ENCODE assay signal across 28 mouse cellular contexts in genomic region chr6:136955240-136955639, GRCm38 (mm10). TPM values are rescaled to one million over a fixed set of nuclear protein-coding genes. Genes with fewer than 3 reads are reported as not detected.
DNase-seq lines count a peak whose midpoint lies in the region; ATAC-seq and TF ChIP-seq lines count a peak whose summit lies in the region.
"Had no signal": no experiment of that assay in that cellular context is flagged by ENCODE, and none has a peak within 500 bp of the region (broad histone marks: within the 10 kb centered on the region; RNA-seq: fewer than 3 reads in every experiment).

No protein-coding gene starts in this region.

- WGBS in heart, embryonic 10.5 days, result 79% methylated on average over 3 of the region's 3 CpGs

- peak; percentile 28 to 38; a peak in 1 of 4 replicates for TF ChIP-seq EP300 in MEL (IDR thresholded peaks at IDR 0.05; ENCODE audit: low read depth in 1 of 2, low read length in 2 of 2)

- no peaks in the 10 kb centered on the region for H3K79me2 ChIP-seq in MEL (ENCODE audit: control insufficient read depth, insufficient read depth, low read length, poor library complexity)

- DNase-seq in heart, adult 11 months, result peak; percentile 12
- DNase-seq in heart, embryonic 10.5 days (ENCODE audit: low spot score), result no peak
- DNase-seq in MEL (ENCODE audit: low read depth, low spot score), result no peak
- no peak for DNase-seq in cerebellum, postnatal 14 days
- DNase-seq in cerebellum, adult 9-11 months, result no peak
- DNase-seq: adrenal gland, adult 2 months; adrenal gland, postnatal 10 days; adrenal gland, postnatal 25 days; B cell, adult 2 months; cerebellum, adult 11 months; cerebellum, adult 18-20 months; cerebellum, adult 8-10 months; cerebellum, postnatal 10 days; cerebellum, postnatal 36 days; embryo, embryonic 11 days; forebrain, postnatal 0 days had no signal

- peaks cover 8% of the 10 kb centered on the region; the same call in 1 of the 2 replicates for H3K4me1 ChIP-seq in heart, embryonic 10.5 days
- H3K4me1 ChIP-seq in MEL (ENCODE audit: control insufficient read depth in 1 of 2, insufficient read depth in 2 of 2, low read length in 2 of 2), result peaks cover 2 to 12% of the 10 kb centered on the region in 2 experiments; a peak in 3 of 4 replicates
- H3K4me1 ChIP-seq: embryonic facial prominence, embryonic 13.5 days; embryonic facial prominence, embryonic 15.5 days; forebrain, embryonic 13.5 days; forebrain, embryonic 15.5 days had no signal

- H3K27ac ChIP-seq in heart, embryonic 10.5 days, result no peak overlapping the region
- H3K27ac ChIP-seq in MEL (ENCODE audit: control insufficient read depth, low read depth, low read length), result no peak overlapping the region
- H3K27ac ChIP-seq: embryonic facial prominence, embryonic 13.5 days; embryonic facial prominence, embryonic 15.5 days; forebrain, embryonic 13.5 days; forebrain, embryonic 15.5 days had no signal

- H3K4me3 ChIP-seq in heart, embryonic 10.5 days, result no peak overlapping the region
- no peak overlapping the region for H3K4me3 ChIP-seq in MEL (ENCODE audit: control insufficient read depth in 1 of 2, insufficient read depth in 1 of 2, low read depth in 2 of 2, low read length in 2 of 2)
- H3K4me3 ChIP-seq: embryonic facial prominence, embryonic 13.5 days; embryonic facial prominence, embryonic 15.5 days; forebrain, embryonic 13.5 days; forebrain, embryonic 15.5 days had no signal

- H3K9ac ChIP-seq in MEL (ENCODE audit: control insufficient read depth, low read depth, low read length, poor library complexity, severe bottlenecking), result no peak overlapping the region
- H3K9ac ChIP-seq: embryonic facial prominence, embryonic 13.5 days; embryonic facial prominence, embryonic 15.5 days; forebrain, embryonic 13.5 days; forebrain, embryonic 15.5 days; forebrain, postnatal 0 days had no signal

- no peak for TF ChIP-seq POLR2A in MEL (IDR thresholded peaks at IDR 0.05; ENCODE audit: control insufficient read depth in 1 of 2, insufficient read depth in 1 of 2, low read depth in 1 of 2, low read length in 2 of 2, poor library complexity in 1 of 2)

- no peaks in the 10 kb centered on the region for H3K36me3 ChIP-seq in heart, embryonic 10.5 days
- H3K36me3 ChIP-seq in MEL (ENCODE audit: control insufficient read depth in 1 of 2, insufficient read depth in 2 of 2, low read length in 2 of 2), result peaks cover 0 to 10% of the 10 kb centered on the region in 2 experiments; a peak in 2 of 4 replicates
- H3K36me3 ChIP-seq: embryonic facial prominence, embryonic 13.5 days; embryonic facial prominence, embryonic 15.5 days; forebrain, embryonic 15.5 days; G1E had no signal

- H3K9me3 ChIP-seq in heart, embryonic 10.5 days, result no peaks in the 10 kb centered on the region
- no peaks in the 10 kb centered on the region for H3K9me3 ChIP-seq in MEL (replicated peaks; ENCODE audit: insufficient read depth, low read length)
- H3K9me3 ChIP-seq: embryonic facial prominence, embryonic 13.5 days; embryonic facial prominence, embryonic 15.5 days; forebrain, embryonic 13.5 days; forebrain, embryonic 15.5 days; G1E had no signal

- no peak for TF ChIP-seq RAD21 in MEL (IDR thresholded peaks at IDR 0.05; ENCODE audit: low read depth, low read length)

- no peak for TF ChIP-seq CTCF in MEL (IDR thresholded peaks at IDR 0.05 in 2 of 3, conservative IDR thresholded peaks at IDR 0.05 in 1 of 3; ENCODE audit: control insufficient read depth in 1 of 3, insufficient read depth in 1 of 3, low read depth in 2 of 3, low read length in 3 of 3, poor library complexity in 1 of 3, severe bottlenecking in 1 of 3)

- ATAC-seq in megakaryocyte, adult 5-6 weeks (ENCODE audit: poor library complexity, severe bottlenecking), result peak; percentile 67
- ATAC-seq: CD4-positive, CD25-positive, alpha-beta regulatory T cell, adult 4 months; forebrain, embryonic 13.5 days; forebrain, embryonic 15.5 days; forebrain, postnatal 0 days had no signal

- H3K27me3 ChIP-seq in heart, embryonic 10.5 days (ENCODE audit: insufficient read depth, poor library complexity, severe bottlenecking), result no peaks in the 10 kb centered on the region
- H3K27me3 ChIP-seq in MEL (ENCODE audit: control insufficient read depth in 1 of 2, insufficient read depth in 2 of 2, low read length in 2 of 2), result peaks cover 2% of the 10 kb centered on the region in 2 experiments; a peak in 2 of 4 replicates
- H3K27me3 ChIP-seq: CH12.LX; embryonic facial prominence, embryonic 13.5 days; embryonic facial prominence, embryonic 15.5 days; forebrain, embryonic 13.5 days; forebrain, embryonic 15.5 days had no signal

TF ChIP-seq in MEL, 35 proteins besides CTCF, POLR2A, EP300 and RAD21:
- no peak for TF ChIP-seq MAFK (IDR thresholded peaks at IDR 0.05; ENCODE audit: borderline replicate concordance, low read depth, low read length)
- TF ChIP-seq GATA1 (IDR thresholded peaks at IDR 0.05; ENCODE audit: low read depth, low read length), result peak; percentile 52

RNA-seq across cellular contexts. Expression of gene Arhgdib, which starts 13.5 kb away (rescaled TPM):
- 105 and 111 TPM in 2 replicates for polyA plus RNA-seq in heart, embryonic 10.5 days (2016; fragmentation: Nextera tagmentation; extraction: Ambion mirVana)
- total RNA-seq in MEL (2012; rRNA removed), result 102 and 144 TPM in 2 replicates
- polyA plus RNA-seq in MEL (2012; ENCODE audit: insufficient read depth in 1 of 2, insufficient read length in 2 of 2, low read depth in 1 of 2, low replicate concordance in 2 of 2, missing spikeins in 1 of 2), result 100 to 1,000 TPM; 346 to 408 TPM
- 3,528 and 3,668 TPM in 2 replicates for total RNA-seq in megakaryocyte, adult 5-6 weeks (2015)
- total RNA-seq in megakaryocyte, adult 5-6 weeks (2017), result 1,567 and 1,601 TPM in 2 replicates

RNA-seq across cellular contexts. Expression of gene Pde6h, which starts 31.6 kb away (rescaled TPM):
- not detected in 2 replicates for polyA plus RNA-seq in heart, embryonic 10.5 days (2016; fragmentation: Nextera tagmentation; extraction: Ambion mirVana)
- total RNA-seq in MEL (2012; rRNA removed), result not detected in 2 replicates
- under 1 TPM in 1 of 2 experiments, not detected in 1; 0.08 TPM for polyA plus RNA-seq in MEL (2012; ENCODE audit: insufficient read depth in 1 of 2, insufficient read length in 2 of 2, low read depth in 1 of 2, low replicate concordance in 2 of 2, missing spikeins in 1 of 2)
- total RNA-seq in megakaryocyte, adult 5-6 weeks (2015), result 0.02 and 0.04 TPM in 2 replicates
- 0.11 and 0.16 TPM in 2 replicates for total RNA-seq in megakaryocyte, adult 5-6 weeks (2017)
- total RNA-seq: adrenal gland, postnatal 4 days; common myeloid progenitor, adult 5-6 weeks had no signal
- polyA plus RNA-seq: adrenal gland, adult 2 months; embryonic facial prominence, embryonic 11.5 days; embryonic facial prominence, embryonic 13.5 days; embryonic facial prominence, embryonic 15.5 days; forebrain, embryonic 11.5 days; forebrain, embryonic 13.5 days; forebrain, embryonic 15.5 days; G1E had no signal

RNA-seq across cellular contexts. Expression of gene Erp27, which starts 33.3 kb away (rescaled TPM):
- polyA plus RNA-seq in heart, embryonic 10.5 days (2016; fragmentation: Nextera tagmentation; extraction: Ambion mirVana), result 0.55 and 0.73 TPM in 2 replicates
- not detected in 2 replicates for total RNA-seq in MEL (2012; rRNA removed)
- polyA plus RNA-seq in MEL (2012; ENCODE audit: insufficient read depth in 1 of 2, insufficient read length in 2 of 2, low read depth in 1 of 2, low replicate concordance in 2 of 2, missing spikeins in 1 of 2), result under 1 TPM in 1 of 2 experiments, not detected in 1; 0.39 TPM
- total RNA-seq in megakaryocyte, adult 5-6 weeks (2015), result 1.6 and 3.5 TPM in 2 replicates
- total RNA-seq in megakaryocyte, adult 5-6 weeks (2017), result 1.6 and 4.7 TPM in 2 replicates
- total RNA-seq: adrenal gland, adult 2 months; adrenal gland, postnatal 25 days had no signal
- polyA plus RNA-seq: adrenal gland, adult 2 months; embryonic facial prominence, embryonic 11.5 days; forebrain, embryonic 11.5 days; G1E had no signal

Comparison
In these comparisons a context has a peak if more than half of its experiments do, and no peak if none do; other contexts are left out.
1. RNA of gene Arhgdib, which starts 13.5 kb away (total RNA-seq): 1,567 to 3,668 TPM in megakaryocyte, adult 5-6 weeks; 102 to 144 TPM in MEL; every median in the first group is over 10 times any median in the second.